Mouse (Mus musculus) ES-E14 (cell line): ENCODE results near the gene Fcgr1. TPM values are rescaled to one million over a fixed set of nuclear protein-coding genes. Genes with fewer than 3 reads are reported as not detected.
A peak's percentile ranks its signal among the peaks of the same experiment; 100 is the strongest.

ENCODE experiments used
- DNase-seq: peaks from one replicate; pipeline ENCODE4 v3.0.0-alpha.2; 2013; ENCODE audit warnings: low read depth, low spot score
- H3K27ac ChIP-seq: 2 replicates; pipeline ENCODE4 v1.5.1; 2012; ENCODE audit warnings: low read depth, mild to moderate bottlenecking, low read length, moderate library complexity, mixed read lengths; ENCODE audit not compliant: poor library complexity, insufficient read depth, severe bottlenecking
- H3K36me3 ChIP-seq: 2 replicates; pipeline ENCODE4 v1.6.1; 2012; ENCODE audit warnings: mild to moderate bottlenecking, low read length, moderate library complexity, mixed read lengths; ENCODE audit not compliant: control insufficient read depth, poor library complexity, insufficient read depth, severe bottlenecking
- H3K4me1 ChIP-seq, 2 experiments: fragments of 150-350 bp in 1 of 2; sonication (generic) in 1 of 2; 2 replicates each; pipeline ENCODE4 v1.6.1; 2012; ENCODE audit warnings: low read length in 2 of 2, mild to moderate bottlenecking in 1 of 2, mixed read lengths in 1 of 2; ENCODE audit not compliant: control insufficient read depth in 2 of 2, insufficient read depth in 2 of 2, poor library complexity in 1 of 2
- H3K4me3 ChIP-seq, 2 experiments: fragments of 150-350 bp in 1 of 2; sonication (generic) in 1 of 2; 2 replicates each; pipeline ENCODE4 v1.5.1; 2012; ENCODE audit warnings: low read length in 2 of 2, low read depth in 1 of 2, mild to moderate bottlenecking in 1 of 2, mixed read lengths in 1 of 2; ENCODE audit not compliant: insufficient read depth in 1 of 2, poor library complexity in 1 of 2, severe bottlenecking in 1 of 2
- H3K9ac ChIP-seq: 2 replicates; pipeline ENCODE4 v1.6.1; 2012; ENCODE audit warnings: low read depth, mild to moderate bottlenecking, low read length, mixed read lengths; ENCODE audit not compliant: poor library complexity, insufficient read depth, severe bottlenecking
- H3K9me3 ChIP-seq: fragments of 150-350 bp; sonication (generic); 2 replicates; pipeline ENCODE4 v1.6.1; 2012; ENCODE audit warnings: low read depth, mild to moderate bottlenecking, low read length; ENCODE audit not compliant: control insufficient read depth, insufficient read depth
- CHD2 ChIP-seq: IDR thresholded peaks from 2 replicates; pipeline ENCODE4 v1.6.1; 2014; ENCODE audit warnings: mild to moderate bottlenecking, low read depth, low read length, inconsistent platforms
- HCFC1 ChIP-seq: IDR thresholded peaks from 2 replicates; pipeline ENCODE4 v1.6.1; 2012; ENCODE audit warnings: low read length, inconsistent platforms, borderline replicate concordance; ENCODE audit not compliant: insufficient read depth
- MAFK ChIP-seq: IDR thresholded peaks from 2 replicates; pipeline ENCODE4 v1.6.1; 2014; ENCODE audit warnings: mild to moderate bottlenecking, low read depth, low read length, inconsistent platforms; ENCODE audit not compliant: insufficient read depth
- ZC3H11A ChIP-seq: IDR thresholded peaks from 2 replicates; pipeline ENCODE4 v1.6.1; 2012; ENCODE audit warnings: low read depth, mild to moderate bottlenecking, inconsistent platforms, low read length, borderline replicate concordance
- ZNF384 ChIP-seq: IDR thresholded peaks from 2 replicates; pipeline ENCODE4 v1.6.1; 2012; ENCODE audit warnings: low read depth, low read length, inconsistent platforms
- in situ Hi-C, 2 experiments: fragments of 600-800 bp; cut with MboI; formaldehyde crosslinking; loops; one replicate each; pipeline ENCODE4 v1.15.1; 2025; ENCODE audit warnings: low sequenced_read_pairs in 2 of 2, inconsistent platforms in 1 of 2; ENCODE audit not compliant: unreplicated experiment in 2 of 2
- total RNA-seq: library from RNA; depleted of rRNA; stranded (reverse); fragments of 300-350 nt; gene quantifications from 2 replicates; pipeline ENCODE4 v1.2.3, GENCODE M21; 2012

Fcgr1 gene
- total RNA-seq, 1 experiment = not detected

GRCm38 (mm10) chr3:96262979-96263550 lies 30.7 kb downstream of the Fcgr1 start, which contains the start of gene Hist2h4:
Gene Hist2h4 (minus strand): TSS chr3:96263311.
- TF ChIP-seq HCFC1 = peak; percentile 59; the same call in 1 of the 2 replicates
- no peak for TF ChIP-seq CHD2
- TF ChIP-seq ZNF384 = peak; percentile 69
- TF ChIP-seq ZC3H11A = no peak
- Histone ChIP-seq H3K9ac (peak within 1 kb of the TSS; percentile 90), H3K27ac (peak within 1 kb of the TSS; percentile 96), H3K9me3 (no peaks in the 10 kb centered on the region), H3K4me1 (peaks cover 0 to 5% of the 10 kb centered on the region in 2 experiments; a peak in 2 of 4 replicates), H3K36me3 (no peaks in the 10 kb centered on the region), H3K4me3 (peak within 1 kb of the TSS; percentile 56 to 74)
- in situ Hi-C loops = no loop called here
- peak; percentile 93 for DNase-seq

GRCm38 (mm10) chr3:96262216-96262875 lies 31.4 kb downstream of the Fcgr1 start:
- in situ Hi-C loops = no loop called here
- H3K9me3 ChIP-seq = no peaks in the 10 kb centered on the region
- peaks cover 0 to 2% of the 10 kb centered on the region in 2 experiments; a peak in 1 of 4 replicates for H3K4me1 ChIP-seq
- peak overlapping the region; percentile 56 to 74 for H3K4me3 ChIP-seq
- TF ChIP-seq CHD2 = no peak
- no peak for TF ChIP-seq MAFK
- TF ChIP-seq HCFC1 = no peak
- no peak for TF ChIP-seq ZNF384
- no peak for TF ChIP-seq ZC3H11A
- H3K27ac ChIP-seq = peak overlapping the region; percentile 96
- no peak for DNase-seq
- H3K9ac ChIP-seq = peak overlapping the region; percentile 90
- H3K36me3 ChIP-seq = no peaks in the 10 kb centered on the region

GRCm38 (mm10) chr3:96261623-96262022 lies 32.1 kb downstream of the Fcgr1 start:
- Histone ChIP-seq H3K4me3 (peak overlapping the region; percentile 56 to 74), H3K9ac (peak overlapping the region; percentile 90), H3K9me3 (no peaks in the 10 kb centered on the region), H3K27ac (peak overlapping the region; percentile 96), H3K4me1 (peaks cover 0 to 2% of the 10 kb centered on the region in 2 experiments; a peak in 1 of 4 replicates), H3K36me3 (no peaks in the 10 kb centered on the region)
- TF ChIP-seq ZNF384 (no peak), ZC3H11A (no peak), HCFC1 (no peak), MAFK (no peak), CHD2 (no peak)
- in situ Hi-C loops = no loop called here
- no peak for DNase-seq

GRCm38 (mm10) chr3:96260220-96260619 lies 33.5 kb downstream of the Fcgr1 start:
- no peak for DNase-seq
- Histone ChIP-seq H3K9ac (no peak overlapping the region), H3K4me3 (no peak overlapping the region), H3K27ac (no peak overlapping the region), H3K4me1 (peaks cover 0 to 2% of the 10 kb centered on the region in 2 experiments; a peak in 1 of 4 replicates), H3K9me3 (no peaks in the 10 kb centered on the region), H3K36me3 (no peaks in the 10 kb centered on the region)
- in situ Hi-C loops = no loop called here
- no peak for TF ChIP-seq ZNF384
- no peak for TF ChIP-seq ZC3H11A
- TF ChIP-seq HCFC1 = no peak
- no peak for TF ChIP-seq MAFK
- no peak for TF ChIP-seq CHD2
